16 mouse cellular contexts compared by ENCODE assay signal in genomic region chr3:31079450-31079849, GRCm38 (mm10). TPM values are rescaled to one million over a fixed set of nuclear protein-coding genes. Genes with fewer than 3 reads are reported as not detected.
A peak's percentile ranks its signal among the peaks of the same experiment; 100 is the strongest.
DNase-seq lines count a peak whose midpoint lies in the region; ATAC-seq and TF ChIP-seq lines count a peak whose summit lies in the region.
"Had no signal": no experiment of that assay in that cellular context is flagged by ENCODE, and none has a peak within 500 bp of the region (broad histone marks: within the 10 kb centered on the region; RNA-seq: fewer than 3 reads in every experiment).

No protein-coding gene starts in this region.

- no peak overlapping the region for H3K4me3 ChIP-seq in liver, embryonic 12.5 days
- H3K4me3 ChIP-seq in liver, embryonic 16.5 days (ENCODE audit: low read depth, low read length), result 0 out of 2 replicates have a peak overlapping the region, but pooled peaks have one; percentile 9
- H3K4me3 ChIP-seq in stomach, postnatal 0 days (ENCODE audit: low read depth, low read length), result no peak overlapping the region
- H3K4me3 ChIP-seq: limb, embryonic 10.5 days; midbrain, embryonic 15.5 days had no signal

- no peak for TF ChIP-seq CTCF in stomach, postnatal 0 days (IDR thresholded peaks at IDR 0.05; ENCODE audit: low read depth)

- peaks cover 7% of the 10 kb centered on the region for H3K4me1 ChIP-seq in liver, embryonic 12.5 days
- no peaks in the 10 kb centered on the region; the same call in 1 of the 2 replicates for H3K4me1 ChIP-seq in liver, embryonic 16.5 days (ENCODE audit: control insufficient read depth, low read depth, low read length)
- peaks cover 6% of the 10 kb centered on the region for H3K4me1 ChIP-seq in stomach, postnatal 0 days (replicated peaks; ENCODE audit: control insufficient read depth, insufficient read depth)

- ATAC-seq in liver, embryonic 12.5 days, result peak; percentile 46; the same call in 1 of the 2 replicates
- peak; percentile 79 for ATAC-seq in liver, embryonic 16.5 days (ENCODE audit: low read depth)
- ATAC-seq in stomach, postnatal 0 days (ENCODE audit: low FRiP score, low TSS enrichment), result peak; percentile 89
- ATAC-seq: forebrain, postnatal 0 days; inflammation-experienced regulatory T-cells, adult 6 months; midbrain, embryonic 15.5 days; Patski had no signal

- no peaks in the 10 kb centered on the region for H3K36me3 ChIP-seq in liver, embryonic 12.5 days
- H3K36me3 ChIP-seq in liver, embryonic 16.5 days (ENCODE audit: control insufficient read depth, insufficient read depth), result no peaks in the 10 kb centered on the region
- H3K36me3 ChIP-seq in stomach, postnatal 0 days (ENCODE audit: control insufficient read depth, insufficient read depth, low read length), result no peaks in the 10 kb centered on the region
- H3K36me3 ChIP-seq: limb, embryonic 10.5 days; midbrain, embryonic 15.5 days had no signal

- no peak for TF ChIP-seq EP300 in stomach, postnatal 0 days (optimal IDR thresholded peaks at IDR 0.05)

- H3K9ac ChIP-seq in liver, embryonic 12.5 days, result no peak overlapping the region
- no peak overlapping the region for H3K9ac ChIP-seq in liver, embryonic 16.5 days (ENCODE audit: low read depth, low read length)
- no peak overlapping the region for H3K9ac ChIP-seq in stomach, postnatal 0 days (ENCODE audit: low read length)
- H3K9ac ChIP-seq: forebrain, postnatal 0 days; midbrain, embryonic 15.5 days had no signal

- DNase-seq in heart, adult 18-20 months, result peak; percentile 30 to 45
- DNase-seq in heart, adult 9 months (ENCODE audit: low spot score in 2 of 2), result no peak
- DNase-seq in liver, result no peak
- DNase-seq in stomach, postnatal 0 days (ENCODE audit: low spot score), result peak; percentile 68
- no peak for DNase-seq in layer of hippocampus, adult 9-11 months
- DNase-seq: cerebellum, adult 18-20 months; forebrain, postnatal 0 days; gastrocnemius, postnatal 10 days; right cerebral cortex, postnatal 14 days had no signal

- H3K4me2 ChIP-seq in liver, embryonic 12.5 days, result no peak overlapping the region
- H3K4me2 ChIP-seq in liver, embryonic 16.5 days (ENCODE audit: low read depth, low read length), result no peak overlapping the region
- H3K4me2 ChIP-seq in stomach, postnatal 0 days (replicated peaks; ENCODE audit: low read depth), result no peak overlapping the region
- H3K4me2 ChIP-seq: heart, embryonic 11.5 days; midbrain, embryonic 15.5 days had no signal

- WGBS in liver, embryonic 12.5 days (ENCODE audit: insufficient replicate concordance), result 60% methylated on average over 10 of the region's 10 CpGs
- 55% methylated on average over 10 of the region's 10 CpGs for WGBS in liver, embryonic 16.5 days (ENCODE audit: insufficient replicate concordance)
- 54% methylated on average over 9 of the region's 10 CpGs for WGBS in stomach, postnatal 0 days

- no peaks in the 10 kb centered on the region for H3K9me3 ChIP-seq in liver, embryonic 12.5 days (replicated peaks)
- H3K9me3 ChIP-seq in liver, embryonic 16.5 days (replicated peaks; ENCODE audit: control insufficient read depth, low read length), result no peaks in the 10 kb centered on the region
- no peaks in the 10 kb centered on the region for H3K9me3 ChIP-seq in stomach, postnatal 0 days (ENCODE audit: control insufficient read depth, low read length)
- H3K9me3 ChIP-seq: limb, embryonic 10.5 days; midbrain, embryonic 15.5 days had no signal

- 0 out of 2 replicates have a peak, but pooled peaks cover 3% of the 10 kb centered on the region for H3K27me3 ChIP-seq in liver, embryonic 12.5 days (replicated peaks)
- no peaks in the 10 kb centered on the region for H3K27me3 ChIP-seq in liver, embryonic 16.5 days (ENCODE audit: control insufficient read depth, insufficient read depth, low read depth, low read length)
- no peaks in the 10 kb centered on the region for H3K27me3 ChIP-seq in stomach, postnatal 0 days (ENCODE audit: control insufficient read depth, insufficient read depth, low read length)
- H3K27me3 ChIP-seq: midbrain, embryonic 15.5 days; Patski had no signal

- H3K27ac ChIP-seq in liver, embryonic 12.5 days, result no peak overlapping the region
- H3K27ac ChIP-seq in liver, embryonic 16.5 days (ENCODE audit: low read length), result no peak overlapping the region
- no peak overlapping the region for H3K27ac ChIP-seq in stomach, postnatal 0 days (replicated peaks)
- H3K27ac ChIP-seq: limb, embryonic 10.5 days; midbrain, embryonic 15.5 days had no signal

RNA-seq across cellular contexts. Expression of gene Skil, which starts 15.4 kb away (rescaled TPM):
- total RNA-seq in heart, adult 18-20 months (2021), result 10 to 100 TPM; 13.6 to 14.0 TPM
- 7.6 and 8.5 TPM in 2 replicates for polyA plus RNA-seq in liver, embryonic 12.5 days (2016; fragmentation: Nextera tagmentation; extraction: Ambion mirVana)
- polyA plus RNA-seq in liver, embryonic 16.5 days (2015; fragmentation: Nextera tagmentation; extraction: Ambion mirVana), result 4.2 and 5.6 TPM in 2 replicates
- 16.4 and 20.8 TPM in 2 replicates for polyA plus RNA-seq in stomach, postnatal 0 days (2015; fragmentation: Nextera tagmentation; extraction: Ambion mirVana)

Comparison
In these comparisons a context has a peak if more than half of its experiments do, and no peak if none do; other contexts are left out.
1. DNase-seq: peak in heart, adult 18-20 months (2 of 2) and stomach, postnatal 0 days (single experiment); none in heart, adult 9 months (0 of 2), liver (single experiment) and layer of hippocampus, adult 9-11 months (single experiment).
2. Peak in every context shown above with its lines, with median percentiles within 50 percentile points of each other: ATAC-seq.